Mouse (Mus musculus) cerebellum, adult 9-11 months (tissue): Measurements from ENCODE around the gene Tap2.

Experiments used
- DNase-seq: peaks from one replicate; pipeline ENCODE4 v3.0.0; 2022

Gene Tap2

GRCm38 (mm10) chr17:34196941-34197894, 6.1 kb upstream of the Tap2 start, which contains the start of gene Psmb8:
Gene Psmb8 (plus strand): TSS chr17:34197721.
- DNase-seq, result peak; percentile 79

- DNase-seq, result no peak
Observed at GRCm38 (mm10) chr17:34197904-34198520, 5.3 kb upstream of the Tap2 start.

- DNase-seq, result no peak
Observed at GRCm38 (mm10) chr17:34198521-34198912, 4.8 kb upstream of the Tap2 start.

- DNase-seq, result no peak
Observed at GRCm38 (mm10) chr17:34199050-34199619, 4.2 kb upstream of the Tap2 start.

GRCm38 (mm10) chr17:34200047-34200446, 3.3 kb upstream of the Tap2 start:
- DNase-seq, result no peak

- DNase-seq, result no peak
Observed at GRCm38 (mm10) chr17:34200772-34201505, 2.4 kb upstream of the Tap2 start.

GRCm38 (mm10) chr17:34201506-34202055, 1.7 kb upstream of the Tap2 start:
- DNase-seq, result no peak

GRCm38 (mm10) chr17:34202760-34203442, 426 bp upstream of the Tap2 start:
- no peak for DNase-seq

GRCm38 (mm10) chr17:34204303-34205010, 1.1 kb downstream of the Tap2 start:
- DNase-seq, result peak; percentile 74

GRCm38 (mm10) chr17:34205021-34205745, 1.9 kb downstream of the Tap2 start:
- DNase-seq, result no peak

GRCm38 (mm10) chr17:34205746-34206176, 2.4 kb downstream of the Tap2 start:
- peak; percentile 21 for DNase-seq

GRCm38 (mm10) chr17:34206731-34207130, 3.4 kb downstream of the Tap2 start:
- DNase-seq, result no peak

GRCm38 (mm10) chr17:34207456-34207855, 4.1 kb downstream of the Tap2 start:
- no peak for DNase-seq

- DNase-seq, result peak; percentile 0
Observed at GRCm38 (mm10) chr17:34207866-34208265, 4.5 kb downstream of the Tap2 start.

GRCm38 (mm10) chr17:34208421-34208820, 5.1 kb downstream of the Tap2 start:
- peak; percentile 1 for DNase-seq

GRCm38 (mm10) chr17:34209680-34210079, 6.4 kb downstream of the Tap2 start:
- peak; percentile 1 for DNase-seq

- DNase-seq, result peak; percentile 0
Observed at GRCm38 (mm10) chr17:34210599-34210998, 7.3 kb downstream of the Tap2 start.

GRCm38 (mm10) chr17:34211746-34212365, 8.5 kb downstream of the Tap2 start:
- DNase-seq, result peak; percentile 0

- no peak for DNase-seq
Observed at GRCm38 (mm10) chr17:34213936-34214335, 10.6 kb downstream of the Tap2 start.

GRCm38 (mm10) chr17:34215176-34215575, 11.8 kb downstream of the Tap2 start:
- no peak for DNase-seq
